Mouse (Mus musculus) small intestine, adult 2 months (tissue): ENCODE measurements around the gene Smarca4.

ENCODE experiments used
- CTCF ChIP-seq: fragments of 200-500 bp; IDR thresholded peaks from 2 replicates; pipeline ENCODE4 v1.5.1; 2012; ENCODE audit warnings: low read depth, mild to moderate bottlenecking, control low read depth, inconsistent platforms, low read length, moderate library complexity, mixed read lengths; ENCODE audit not compliant: insufficient replicate concordance, insufficient read length; ENCODE audit errors: extremely low read depth
- POLR2A ChIP-seq: fragments of 200-500 bp; IDR thresholded peaks from 2 replicates; pipeline ENCODE4 v1.6.1; 2012; ENCODE audit warnings: low read depth, mild to moderate bottlenecking, control low read depth, inconsistent platforms, low read length, moderate library complexity

DNA sequence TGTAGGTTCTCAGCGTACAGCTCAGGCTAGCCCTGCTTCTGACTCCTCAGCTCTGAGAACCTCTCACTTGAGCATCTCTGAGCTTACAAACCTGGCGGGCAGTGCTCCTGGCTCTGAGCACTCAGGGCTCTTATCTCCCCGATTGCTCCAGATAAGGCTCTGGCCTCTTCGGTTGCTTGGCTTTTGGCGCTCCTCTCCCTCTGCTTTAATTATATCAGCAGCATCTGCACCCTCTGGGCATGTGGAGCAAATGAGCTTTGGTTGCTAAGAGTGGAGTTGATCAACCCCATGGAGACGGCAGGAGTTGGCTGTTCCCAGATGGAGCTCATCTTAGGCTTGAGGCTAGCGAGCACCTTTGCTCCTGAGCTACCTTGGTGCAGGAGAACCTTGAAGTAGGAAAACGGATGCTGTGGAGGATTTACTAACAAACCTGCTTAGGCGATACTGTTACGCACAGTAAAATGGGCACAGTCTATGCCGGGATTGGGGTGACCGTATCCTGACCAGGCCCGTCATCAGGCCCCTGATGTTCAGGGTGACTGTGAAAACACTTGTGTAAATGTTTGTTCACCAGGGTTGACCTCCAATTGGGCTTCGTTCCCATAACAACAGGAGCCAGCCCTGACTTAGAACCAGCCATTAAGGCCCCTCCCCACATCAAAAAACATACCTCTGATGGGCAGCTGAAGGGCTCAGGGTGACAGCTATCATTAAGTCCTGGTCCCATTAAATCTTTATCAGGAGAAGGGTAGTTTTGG, 110.4 kb downstream of the Smarca4 start:
- TF ChIP-seq CTCF (no peak), POLR2A (no peak)
